Mouse (Mus musculus): Measurements from ENCODE around the gene Nop10.

- TF ChIP-seq HCFC1 (IDR thresholded peaks at IDR 0.05; ENCODE audit: borderline replicate concordance, insufficient read depth, low read length): no peak
- no peak for TF ChIP-seq MAFK (IDR thresholded peaks at IDR 0.05; ENCODE audit: insufficient read depth, low read depth, low read length)
- no peak for TF ChIP-seq ZNF384 (IDR thresholded peaks at IDR 0.05; ENCODE audit: low read depth, low read length)
- no peak for TF ChIP-seq CHD2 (IDR thresholded peaks at IDR 0.05; ENCODE audit: low read depth, low read length)
Observed at GRCm38 (mm10) chr2:112272909-112273308, 11.2 kb downstream of the Nop10 start.
